Mouse (Mus musculus) kidney, embryonic 16.5 days (tissue): Measurements from ENCODE around the gene Vwa5b2. TPM values are rescaled to one million over a fixed set of nuclear protein-coding genes. Genes with fewer than 3 reads are reported as not detected.

Source experiments
- ATAC-seq: fragments of 200-750 bp; cut with Nextera tagmentation; 2 replicates; pipeline ENCODE4 v1.8.0; 2017; ENCODE audit warnings: moderate TSS enrichment; ENCODE audit not compliant: low FRiP score, low TSS enrichment
- H3K27ac ChIP-seq: fragments of 300-500 bp; sonication (generic); 2 replicates; pipeline ENCODE4 v1.5.1; 2014; ENCODE audit warnings: low read length
- H3K27me3 ChIP-seq: fragments of 300-500 bp; sonication (generic); 2 replicates; pipeline ENCODE4 v1.6.1; 2014; ENCODE audit warnings: low read length, control low read depth, mixed read lengths; ENCODE audit not compliant: insufficient read depth
- H3K36me3 ChIP-seq: fragments of 300-500 bp; sonication (generic); 2 replicates; pipeline ENCODE4 v1.6.1; 2014; ENCODE audit warnings: low read length, control low read depth, mixed read lengths; ENCODE audit not compliant: insufficient read depth
- H3K4me1 ChIP-seq: fragments of 300-500 bp; sonication (generic); 2 replicates; pipeline ENCODE4 v1.6.1; 2014; ENCODE audit warnings: low read length, control low read depth, mixed read lengths; ENCODE audit not compliant: insufficient read depth
- H3K4me2 ChIP-seq: fragments of 300-500 bp; sonication (generic); replicated peaks from 2 replicates; pipeline ENCODE4 v1.6.1; 2014; ENCODE audit warnings: low read depth, low read length
- H3K4me3 ChIP-seq: fragments of 300-500 bp; sonication (generic); 2 replicates; pipeline ENCODE4 v1.5.1; 2014; ENCODE audit warnings: mild to moderate bottlenecking, low read length
- H3K9ac ChIP-seq: fragments of 300-500 bp; sonication (generic); replicated peaks from 2 replicates; pipeline ENCODE4 v1.6.1; 2014; ENCODE audit warnings: low read length
- H3K9me3 ChIP-seq: fragments of 300-500 bp; sonication (generic); 2 replicates; pipeline ENCODE4 v1.6.1; 2016; ENCODE audit warnings: low read length, control low read depth
- WGBS: fragments of 180-500 bp; shearing (Covaris S2); extraction: QIAGEN DNeasy Blood & Tissue Kit; methylation state at CpG from one replicate; pipeline ENCODE4 v1.1.7; 2014; 5-methylcytosine and 5-hydroxymethylcytosine counted together
- microRNA counts: library from miRNA; unstranded; fragments of <30 nt; microRNA quantifications from one replicate; lab custom pipeline; 2016
- microRNA-seq: library from miRNA; unstranded; fragments of <30 nt; microRNA quantifications from one replicate; pipeline ENCODE4, GENCODE M21; 2016
- polyA plus RNA-seq: library from polyadenylated mRNA; unstranded; fragments of >200 nt; fragmentation: Nextera tagmentation; extraction: Ambion mirVana; gene quantifications from 2 replicates; pipeline ENCODE4 v1.2.1, GENCODE M21; 2015

The Vwa5b2 gene
- polyA plus RNA-seq, 1 experiment from 2014 or later, result 0.69 TPM

- Histone ChIP-seq H3K4me2 (no peak overlapping the region), H3K9me3 (no peaks in the 10 kb centered on the region), H3K9ac (0 out of 2 replicates have a peak overlapping the region, but pooled peaks have one; percentile 35)
Measured at GRCm38 (mm10) chr16:20653315-20653714, 64.0 kb downstream of the Vwa5b2 start.

More at GRCm38 (mm10) chr16:20653315-20653714, 64.0 kb downstream of the Vwa5b2 start:
- no peak for ATAC-seq
- peaks cover 43% of the 10 kb centered on the region for H3K36me3 ChIP-seq
- peaks cover 16% of the 10 kb centered on the region for H3K4me1 ChIP-seq
- H3K27me3 ChIP-seq, result no peaks in the 10 kb centered on the region
- no peak overlapping the region for H3K27ac ChIP-seq
- no peak overlapping the region for H3K4me3 ChIP-seq
- 63% methylated on average over 2 of the region's 2 CpGs for WGBS

MicroRNAs within 50 kb of the gene (microRNA counts, 519-probe panel; counts per million panel counts)
- 3,411 counts per million, percentile 79 among the panel's probes with 10 or more counts for microRNA mmu-miR-1224 (lab: Ali Mortazavi, UCI)

Small RNA genes within 50 kb of the gene (microRNA-seq; reads per million reads assigned to microRNA genes)
- gene Mir1224, result 0.95 reads per million

Other genes starting within 250 kb of the Vwa5b2 start
- 66.9 and 68.1 TPM in 2 replicates for gene Abcc5, start 163.1 kb upstream of the Vwa5b2 start, polyA plus RNA-seq
- gene Eif2b5, start 90.7 kb upstream of the Vwa5b2 start, polyA plus RNA-seq, result 119 and 121 TPM in 2 replicates
- gene Dvl3, start 72.5 kb upstream of the Vwa5b2 start, polyA plus RNA-seq, result 20.6 and 31.7 TPM in 2 replicates
- gene Ap2m1, start 54.0 kb upstream of the Vwa5b2 start, polyA plus RNA-seq, result 691 and 699 TPM in 2 replicates
- gene Abcf3, start 40.9 kb upstream of the Vwa5b2 start, polyA plus RNA-seq, result 64.8 and 75.2 TPM in 2 replicates
- 33.3 and 37.4 TPM in 2 replicates for gene Eef1akmt4, start 22.1 kb downstream of the Vwa5b2 start, polyA plus RNA-seq
- not detected in 2 replicates for gene Gm49333, start 22.1 kb downstream of the Vwa5b2 start, polyA plus RNA-seq
- 44.7 and 49.5 TPM in 2 replicates for gene Alg3, start 22.3 kb downstream of the Vwa5b2 start, polyA plus RNA-seq
- 0.45 and 0.84 TPM in 2 replicates for gene Camk2n2, start 31.8 kb downstream of the Vwa5b2 start, polyA plus RNA-seq
- 3.5 and 3.6 TPM in 2 replicates for gene Ece2, start 40.4 kb downstream of the Vwa5b2 start, polyA plus RNA-seq
- gene Psmd2, start 62.2 kb downstream of the Vwa5b2 start, polyA plus RNA-seq, result 377 and 378 TPM in 2 replicates
- 183 and 193 TPM in 2 replicates for gene Eif4g1, start 78.8 kb downstream of the Vwa5b2 start, polyA plus RNA-seq
- gene Fam131a, start 103.8 kb downstream of the Vwa5b2 start, polyA plus RNA-seq, result 7.6 and 8.0 TPM in 2 replicates
- gene Polr2h, start 128.2 kb downstream of the Vwa5b2 start, polyA plus RNA-seq, result 107 and 119 TPM in 2 replicates
- gene Clcn2, start 128.3 kb downstream of the Vwa5b2 start, polyA plus RNA-seq, result 18.7 and 20.1 TPM in 2 replicates
- gene Chrd, start 143.7 kb downstream of the Vwa5b2 start, polyA plus RNA-seq, result 5.4 and 5.9 TPM in 2 replicates
- 1.2 and 2.0 TPM in 2 replicates for gene Thpo, start 145.0 kb downstream of the Vwa5b2 start, polyA plus RNA-seq